Mouse (Mus musculus) neural tube, embryonic 10.5 days (tissue): ENCODE data around the gene 0610037L13Rik.
A peak's percentile ranks its signal among the peaks of the same experiment; 100 is the strongest.

Experiments
- DNase-seq: peaks from one replicate; pipeline ENCODE4 v3.0.0-alpha.2; 2017; ENCODE audit warnings: low spot score; ENCODE audit errors: extremely low spot score

0610037L13Rik gene

DNA sequence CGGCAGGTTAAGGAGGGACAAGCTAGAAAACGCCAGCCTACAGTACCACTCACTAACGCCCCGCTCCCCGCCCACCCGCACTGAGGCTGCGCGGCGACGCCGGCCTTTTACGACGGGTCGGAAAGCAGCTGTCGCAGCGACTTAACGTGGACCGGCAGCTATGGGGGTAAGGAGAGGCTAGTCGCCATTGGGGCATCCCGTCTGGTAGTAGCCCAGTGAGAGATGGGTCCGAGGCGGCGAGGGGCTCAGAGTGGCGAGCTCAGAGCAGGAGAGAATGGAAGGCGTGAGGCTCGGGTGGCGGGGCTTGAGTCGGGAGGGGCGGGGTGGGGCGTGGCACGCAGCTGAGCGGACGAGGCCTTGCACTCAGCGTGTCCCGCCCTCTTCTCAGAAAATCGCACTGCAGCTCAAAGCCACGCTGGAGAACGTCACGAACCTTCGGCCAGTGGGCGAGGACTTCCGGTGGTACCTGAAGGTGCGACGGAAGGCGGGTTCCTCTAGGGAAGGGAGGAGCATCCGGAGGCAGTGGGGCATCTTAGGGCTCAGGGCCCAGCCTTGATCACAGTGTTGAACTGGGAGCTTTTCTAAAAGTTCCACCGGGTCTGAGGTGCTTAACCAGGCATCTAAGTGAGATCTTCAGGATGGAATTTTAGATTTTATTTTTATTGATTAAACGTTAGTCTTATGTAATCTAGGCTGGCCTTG lies at the start of gene 0610037L13Rik:
0610037L13Rik (plus strand) TSS at position 83 of the 702 bp plus-strand sequence.
- DNase-seq, result peak; percentile 96

- no peak for DNase-seq
Measured at GRCm38 (mm10) chr4:107843687-107844086, 45.9 kb upstream of the 0610037L13Rik start.

DNA sequence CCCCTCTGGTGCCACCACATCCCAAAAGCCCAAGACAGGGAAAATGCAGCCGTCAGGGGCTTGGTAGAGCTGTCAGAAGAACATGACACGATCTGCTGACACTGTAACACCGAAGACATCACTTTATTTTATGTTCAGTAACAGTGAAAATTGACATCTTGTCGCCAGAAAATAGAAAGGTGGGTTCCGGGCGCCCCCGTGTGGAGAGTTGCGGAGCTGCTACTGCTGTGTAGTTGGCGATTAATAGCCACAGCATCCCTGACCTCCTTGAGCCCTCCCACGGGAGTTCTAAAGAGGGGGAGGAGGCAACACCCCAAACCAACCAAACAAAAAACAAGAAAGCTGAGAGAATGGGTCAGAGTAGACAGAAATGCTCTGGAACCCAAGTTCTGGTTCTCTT lies 44.6 kb upstream of the 0610037L13Rik start:
- peak; percentile 90 for DNase-seq

- DNase-seq, result no peak
Measured at GRCm38 (mm10) chr4:107846795-107847194, 42.8 kb upstream of the 0610037L13Rik start.

DNA sequence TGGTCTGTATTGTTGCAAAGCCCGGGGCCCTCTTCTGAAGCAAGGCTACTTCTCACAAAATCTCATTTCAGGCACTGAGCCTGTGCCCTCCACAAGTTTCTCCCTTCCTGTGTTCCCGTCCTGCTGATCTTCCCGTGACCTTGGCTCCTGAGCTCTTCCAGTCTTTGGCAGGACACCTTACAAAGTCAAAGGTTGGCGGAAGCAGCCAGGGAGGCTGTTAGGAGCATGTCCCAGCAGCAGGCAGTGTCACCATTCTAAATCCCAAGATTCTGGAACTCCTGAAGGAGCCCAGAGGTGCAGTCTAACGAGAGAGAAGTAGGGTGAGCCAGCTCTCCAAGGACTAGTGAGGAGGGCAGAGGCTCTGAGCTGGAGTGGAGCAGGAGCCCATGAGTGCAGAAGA lies 41.1 kb upstream of the 0610037L13Rik start:
- no peak for DNase-seq

DNA sequence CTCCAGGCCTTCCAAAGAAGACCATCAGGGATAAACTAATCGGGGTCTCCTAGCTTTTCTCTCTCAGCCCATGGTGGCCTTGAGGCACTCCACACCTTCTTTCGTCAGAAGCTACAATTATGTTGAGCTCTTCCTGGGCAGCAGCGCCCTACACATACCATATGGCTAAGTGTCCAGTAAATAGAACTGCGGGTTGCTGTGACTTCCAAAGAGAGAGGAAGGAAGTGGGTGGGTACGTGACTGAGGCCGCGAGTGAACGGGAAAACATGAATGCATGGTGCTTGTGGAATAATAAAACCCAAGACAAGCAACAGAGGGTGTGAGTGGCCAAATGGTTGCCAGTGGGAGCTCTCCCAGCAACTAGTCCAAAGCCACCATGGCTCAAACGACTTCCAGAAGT lies 40.0 kb upstream of the 0610037L13Rik start:
- no peak for DNase-seq

- no peak for DNase-seq
Measured at GRCm38 (mm10) chr4:107850091-107850490, 39.5 kb upstream of the 0610037L13Rik start.

DNA sequence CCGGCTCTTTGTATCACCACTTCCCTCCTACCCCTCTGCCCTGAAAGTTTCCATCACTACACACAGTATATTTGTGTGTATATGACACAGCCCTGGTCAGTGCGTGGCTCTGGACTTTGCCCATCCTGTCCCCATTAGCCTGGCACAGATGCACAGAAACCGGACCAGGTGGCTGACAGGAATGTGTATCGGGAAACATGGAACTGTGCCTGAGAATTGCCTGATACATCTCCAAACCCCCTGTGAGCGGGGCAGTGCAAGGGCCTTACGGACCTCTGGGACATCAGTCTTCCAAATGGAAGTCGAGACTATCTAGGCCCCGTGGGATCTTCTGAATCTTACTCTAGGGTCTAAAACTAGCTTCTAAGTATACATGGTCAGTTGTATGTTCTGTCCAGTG lies 36.3 kb upstream of the 0610037L13Rik start:
- DNase-seq, result no peak

- DNase-seq, result no peak
Measured at GRCm38 (mm10) chr4:107853836-107854235, 35.8 kb upstream of the 0610037L13Rik start.

- DNase-seq, result no peak
Measured at GRCm38 (mm10) chr4:107856958-107857686, 32.5 kb upstream of the 0610037L13Rik start.

GRCm38 (mm10) chr4:107858995-107859394 lies 30.6 kb upstream of the 0610037L13Rik start:
- DNase-seq, result no peak

DNA sequence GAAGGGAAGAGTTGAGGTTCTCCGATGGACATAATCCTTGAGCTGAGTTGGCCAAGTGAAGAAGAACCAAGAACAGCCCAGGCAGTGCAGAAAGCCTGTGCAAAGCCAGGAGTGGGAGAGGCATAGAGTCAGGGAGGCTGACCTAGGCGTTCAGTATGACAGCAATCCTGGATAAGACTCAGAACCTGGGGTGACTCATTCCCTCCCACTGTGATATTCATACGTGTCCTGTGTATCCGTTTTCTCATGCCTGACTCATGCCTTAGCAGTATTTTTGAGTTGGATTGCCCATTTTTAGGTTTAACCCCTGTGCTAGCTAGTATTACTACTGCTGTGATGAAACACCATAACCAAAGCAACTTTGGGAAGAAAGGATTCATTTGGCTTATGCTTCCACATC lies 24.7 kb upstream of the 0610037L13Rik start:
- DNase-seq, result no peak

DNA sequence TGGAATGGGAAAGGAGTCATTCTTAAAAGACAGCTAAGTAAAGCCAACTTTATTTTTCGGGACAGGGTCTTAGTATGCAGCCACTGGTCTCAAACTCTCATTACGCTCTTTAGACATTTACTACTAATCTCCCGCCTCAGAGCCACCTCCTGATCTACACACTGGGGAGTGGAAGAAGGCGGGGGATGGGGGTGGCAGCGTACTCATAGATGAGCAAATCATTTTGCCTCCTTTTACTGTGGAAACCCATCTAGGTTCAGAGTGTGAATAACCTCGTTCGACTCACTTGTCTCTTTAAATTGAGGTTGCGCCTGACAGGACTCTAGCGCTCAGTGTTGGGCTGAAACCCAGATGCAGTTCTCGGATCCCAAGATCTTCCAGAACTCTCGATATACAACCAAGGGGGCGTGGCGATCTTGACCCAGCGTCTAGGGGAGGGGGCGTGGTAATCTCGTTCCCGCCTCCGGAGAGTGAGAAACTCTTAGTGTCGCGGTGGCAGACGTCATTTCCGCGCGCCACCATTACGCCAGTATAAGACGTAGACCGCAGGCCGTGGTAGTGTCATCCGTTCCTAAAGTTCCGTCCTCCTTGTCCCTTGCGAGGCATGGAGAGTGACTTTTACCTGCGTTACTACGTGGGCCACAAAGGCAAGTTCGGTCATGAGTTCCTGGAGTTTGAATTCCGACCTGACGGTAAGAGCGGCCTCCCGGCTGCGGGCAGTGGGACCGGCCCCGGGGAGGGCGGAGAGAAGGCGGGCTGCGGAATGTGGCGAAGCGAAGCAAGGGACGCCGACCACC lies 10.2 kb upstream of the 0610037L13Rik start, which contains the start of gene Magoh:
Magoh (plus strand) TSS at position 502 of the 797 bp plus-strand sequence.
- DNase-seq, result peak; percentile 95

- DNase-seq, result no peak
Measured at GRCm38 (mm10) chr4:107881631-107882030, 8.0 kb upstream of the 0610037L13Rik start.

GRCm38 (mm10) chr4:107886371-107886770 lies 3.2 kb upstream of the 0610037L13Rik start:
- no peak for DNase-seq

DNA sequence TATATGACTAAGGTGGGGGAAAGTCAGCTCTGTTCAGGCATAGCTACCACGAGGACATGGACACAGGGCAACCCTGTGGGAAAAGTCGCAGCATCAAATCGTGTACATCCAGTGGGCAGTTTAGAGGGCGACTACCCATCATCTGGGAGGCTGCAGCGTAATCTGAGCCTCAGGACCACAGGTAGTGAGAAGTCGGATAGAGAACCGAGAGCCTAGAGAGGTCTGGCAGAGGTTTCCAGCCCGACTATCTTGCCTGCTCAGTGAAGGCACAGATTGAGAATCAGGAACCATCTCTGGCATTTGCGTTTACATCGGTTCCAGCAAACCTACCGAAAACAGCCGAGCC lies 255 bp upstream of the 0610037L13Rik start:
- DNase-seq, result no peak

DNA sequence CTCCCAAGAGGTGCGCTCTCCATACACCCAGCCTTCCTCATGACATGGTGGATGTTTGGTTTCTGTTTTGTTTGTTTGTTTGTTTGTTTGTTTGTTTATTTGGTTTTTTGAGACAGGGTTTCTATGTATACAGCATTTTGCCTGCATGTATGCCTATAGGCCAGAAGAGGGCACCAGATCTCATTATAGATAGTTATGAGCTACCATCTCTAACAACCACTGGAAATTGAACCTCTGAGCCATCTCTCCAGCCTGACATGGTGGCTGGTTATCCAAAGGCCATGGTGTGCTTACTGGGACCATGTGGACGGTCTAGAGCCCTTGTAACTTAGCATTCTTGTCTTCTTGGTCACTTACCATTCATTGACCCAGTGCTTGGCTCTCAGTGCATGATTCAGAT lies 3.0 kb downstream of the 0610037L13Rik start:
- DNase-seq, result no peak

DNA sequence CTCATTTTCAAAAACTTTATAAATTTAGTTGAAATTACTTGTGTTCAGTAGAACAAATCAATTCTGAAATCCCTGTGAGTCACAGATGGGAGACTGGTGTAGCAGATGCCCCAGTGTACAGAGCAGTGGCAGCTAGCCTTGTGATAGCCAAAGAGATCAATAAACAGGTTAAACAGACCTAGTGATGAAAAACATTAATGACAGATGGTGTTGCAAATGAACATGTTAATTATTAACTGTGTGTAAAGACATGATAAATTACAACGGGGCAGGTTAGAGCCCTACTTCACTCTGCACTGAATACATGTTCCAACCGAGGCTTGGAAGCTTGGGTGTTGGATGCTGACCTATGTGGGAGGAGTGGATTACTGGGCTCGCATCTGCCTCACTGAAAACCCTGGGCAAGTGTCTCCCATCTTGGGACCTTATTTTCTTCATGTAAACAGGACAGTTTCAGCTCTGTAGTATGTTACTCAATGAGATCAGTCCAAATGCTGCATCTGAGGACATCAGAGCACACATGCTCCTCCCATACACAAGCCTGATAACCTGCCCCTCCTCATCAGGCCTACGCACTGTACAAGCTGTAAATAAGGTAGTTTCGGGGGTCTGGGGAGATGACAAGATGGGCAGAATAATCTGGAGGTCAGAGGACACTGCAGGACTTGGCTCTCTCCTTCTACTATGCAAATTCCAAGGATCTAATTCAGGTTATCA lies 9.8 kb downstream of the 0610037L13Rik start:
- no peak for DNase-seq

DNA sequence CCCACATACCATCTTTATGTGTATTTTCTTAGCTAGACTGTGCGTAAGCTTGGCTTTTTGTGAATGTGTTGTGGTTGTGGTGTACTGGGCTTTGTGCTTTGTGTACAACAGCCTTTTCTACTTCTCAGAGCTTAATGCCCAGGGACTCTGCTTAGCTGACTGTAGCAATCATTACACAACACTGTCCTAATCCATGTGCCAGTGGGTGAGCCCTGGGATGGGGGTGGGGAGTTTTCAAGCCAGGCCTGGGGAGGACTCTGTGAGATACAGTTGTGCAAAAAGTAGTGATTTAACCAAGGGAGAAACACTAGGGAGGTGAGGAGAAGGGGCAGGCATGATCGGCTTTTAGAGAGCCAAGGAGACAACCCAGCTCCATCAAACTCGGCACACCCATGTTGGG lies 10.6 kb downstream of the 0610037L13Rik start:
- no peak for DNase-seq

DNA sequence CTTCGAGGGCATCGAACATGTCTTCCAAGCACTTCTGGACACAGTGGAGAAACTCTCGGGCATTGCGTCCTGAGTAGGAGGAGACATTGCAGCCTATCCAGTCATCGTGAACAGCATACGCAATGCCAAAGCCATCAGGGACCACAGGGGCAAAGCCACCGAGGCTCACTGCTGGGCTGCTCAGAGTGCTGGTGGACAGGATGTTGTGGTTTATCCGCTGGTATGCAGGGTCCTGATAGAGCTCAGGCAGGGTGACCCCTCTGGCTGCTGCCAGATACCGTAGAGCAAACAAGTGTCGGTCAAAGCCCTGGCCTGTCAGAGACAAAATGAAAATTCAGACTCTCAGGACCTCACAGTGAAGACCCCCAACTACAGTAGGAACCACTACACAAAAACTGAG lies 14.6 kb downstream of the 0610037L13Rik start:
- DNase-seq, result no peak

DNA sequence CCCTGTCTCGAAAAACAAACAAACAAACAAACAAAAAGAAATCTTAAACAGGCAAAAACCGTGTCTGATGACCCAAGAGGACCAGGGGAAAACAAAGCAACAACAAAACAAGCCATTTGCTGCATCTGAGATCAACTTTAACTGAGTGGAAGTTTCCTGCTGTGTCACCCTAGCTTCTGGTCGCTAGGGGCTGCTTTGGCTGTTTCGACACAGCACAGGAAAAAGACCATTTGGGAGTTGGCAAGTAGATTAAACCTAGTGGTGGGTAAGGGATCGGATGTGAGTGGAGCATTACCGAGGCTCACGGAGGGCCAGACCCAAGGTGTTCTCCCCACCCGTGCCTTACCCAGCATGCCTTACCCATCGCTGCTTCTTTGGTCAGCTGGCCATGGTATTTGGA lies 16.9 kb downstream of the 0610037L13Rik start:
- no peak for DNase-seq
